Mouse (Mus musculus) bone marrow, adult 2 months (tissue): ENCODE measurements around the gene Pdss2.

Experiments used
- CTCF ChIP-seq: fragments of 200-500 bp; IDR thresholded peaks from 2 replicates; pipeline ENCODE4 v1.5.1; 2011; ENCODE audit warnings: low read length, control low read depth; ENCODE audit not compliant: control insufficient read depth, insufficient read depth
- POLR2A ChIP-seq: fragments of 200-500 bp; IDR thresholded peaks from 2 replicates; pipeline ENCODE4 v1.6.1; 2011; ENCODE audit warnings: low read depth, mild to moderate bottlenecking, control low read depth, low read length, borderline replicate concordance; ENCODE audit not compliant: control insufficient read depth

GRCm38 (mm10) chr10:43317327-43317951, 96.2 kb downstream of the Pdss2 start:
- no peak for TF ChIP-seq POLR2A
- TF ChIP-seq CTCF, result no peak
